Mouse (Mus musculus): ENCODE results near the gene Atp2b4.
"Not testable (repeated sequence)": the region's sequence is repeated elsewhere in the genome, so short reads cannot be mapped to it uniquely, and the experiment has no call there.

The Atp2b4 gene

DNA sequence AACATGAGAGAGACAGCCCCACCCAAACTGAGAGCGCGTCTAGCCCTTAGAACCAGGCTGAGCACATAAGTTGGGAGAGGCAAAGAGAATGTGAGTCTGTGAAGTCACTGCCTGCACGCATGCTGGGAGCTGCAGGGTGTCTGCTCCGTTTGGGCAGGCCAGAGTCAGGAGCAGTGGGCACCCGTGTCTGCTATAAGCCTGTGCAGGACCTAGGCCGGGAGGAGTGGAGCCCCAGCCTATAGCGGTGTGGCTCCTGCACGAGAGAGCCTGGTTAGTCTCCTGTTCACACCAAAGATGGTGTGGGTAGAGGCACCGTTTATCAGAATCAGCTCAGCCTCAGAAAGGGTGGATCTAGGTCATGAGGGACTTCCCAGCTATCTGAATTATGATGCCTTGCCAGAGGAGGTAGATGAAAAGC is 55.8 kb downstream of the Atp2b4 start:
- no peak for DNase-seq (ENCODE audit: low read depth, low spot score)

DNA sequence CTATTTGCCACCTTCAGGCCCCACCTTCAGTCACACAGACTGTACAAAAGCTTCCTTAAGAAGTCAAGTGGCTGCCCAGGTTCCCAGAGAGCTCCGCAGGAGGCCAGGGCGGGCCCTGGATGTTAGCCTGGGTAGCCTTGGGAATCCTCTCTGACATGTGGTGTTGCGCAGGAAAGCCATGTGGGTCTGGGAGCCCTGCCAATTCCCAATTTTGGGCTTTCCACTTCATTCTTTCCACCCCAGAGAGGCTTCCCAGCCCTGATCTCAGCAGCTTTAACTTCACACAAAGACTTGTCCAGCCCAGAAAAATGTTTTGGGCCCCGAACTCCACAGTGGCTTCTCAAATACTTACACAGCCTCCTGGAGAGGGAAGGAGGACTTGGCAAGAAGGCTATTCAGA is 56.2 kb downstream of the Atp2b4 start:
- no peak for DNase-seq (ENCODE audit: low read depth, low spot score)

DNA sequence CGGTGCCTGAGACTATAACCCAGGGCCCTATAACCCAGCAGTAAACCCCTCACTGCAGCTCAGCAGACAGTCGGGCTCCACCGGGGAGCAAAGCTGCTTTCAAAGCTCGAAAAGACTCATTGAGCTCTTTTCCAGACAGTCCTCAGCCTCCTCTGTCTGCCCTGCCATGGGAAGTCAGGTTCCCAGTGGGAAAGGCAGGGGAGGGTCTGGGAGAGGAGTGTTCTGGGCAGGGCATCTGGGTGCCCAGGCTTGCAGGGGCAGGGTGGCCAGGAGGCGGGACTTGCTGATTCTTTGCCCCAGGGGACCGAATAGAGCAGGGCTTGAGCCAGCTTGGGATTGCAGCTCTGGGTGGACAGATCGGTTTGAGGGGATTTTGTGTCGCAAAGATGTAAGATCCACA is 58.3 kb downstream of the Atp2b4 start:
- no peak for DNase-seq (ENCODE audit: low read depth, low spot score)

DNA sequence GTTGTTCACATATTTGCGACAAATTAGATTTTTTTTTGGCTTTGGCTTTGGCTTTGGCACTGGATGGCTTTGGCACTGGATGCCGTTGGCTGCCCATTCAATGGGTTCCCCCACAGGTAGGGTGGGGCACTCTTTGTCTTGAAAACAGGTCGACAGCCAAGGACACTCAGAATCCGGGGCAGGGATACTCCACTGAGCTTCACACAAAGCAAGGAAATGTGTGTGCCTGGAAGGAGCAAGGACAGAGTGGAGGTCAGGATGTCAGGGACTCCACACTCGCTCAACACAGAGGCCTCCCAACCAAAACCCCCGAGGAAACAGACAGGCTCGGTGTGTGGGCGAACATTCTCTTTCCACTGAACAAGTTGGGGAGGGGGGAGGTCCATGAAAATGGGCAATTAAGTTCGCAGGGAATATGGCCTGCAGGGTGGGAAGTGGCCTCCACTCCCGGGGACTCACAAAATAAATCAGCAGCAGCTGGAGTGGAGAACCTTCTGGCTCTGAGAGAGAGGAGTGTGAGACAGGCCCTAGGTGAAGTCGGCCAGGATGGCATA is 58.9 kb downstream of the Atp2b4 start:
- DNase-seq (ENCODE audit: low read depth, low spot score): no peak

DNA sequence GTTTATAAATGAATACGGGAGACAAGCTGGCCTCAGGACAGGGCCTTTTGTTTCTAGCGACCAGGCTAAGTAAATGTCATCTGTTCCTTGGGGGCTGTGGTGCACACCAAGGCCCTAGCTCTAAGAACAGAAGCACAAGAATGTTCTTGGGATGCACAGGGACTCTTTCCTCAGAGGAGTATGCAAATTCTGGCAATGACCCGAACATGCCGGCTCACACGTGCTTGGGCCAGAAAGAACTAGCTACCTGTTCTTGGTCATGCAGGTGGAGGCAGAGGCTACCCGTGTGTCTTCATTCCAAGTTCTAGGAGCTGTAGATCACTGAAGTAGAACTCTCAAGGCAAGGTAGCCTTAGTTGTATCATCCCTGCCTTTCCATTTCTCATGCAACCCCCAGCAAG is 59.7 kb downstream of the Atp2b4 start:
- no peak for DNase-seq (ENCODE audit: low read depth, low spot score)

DNA sequence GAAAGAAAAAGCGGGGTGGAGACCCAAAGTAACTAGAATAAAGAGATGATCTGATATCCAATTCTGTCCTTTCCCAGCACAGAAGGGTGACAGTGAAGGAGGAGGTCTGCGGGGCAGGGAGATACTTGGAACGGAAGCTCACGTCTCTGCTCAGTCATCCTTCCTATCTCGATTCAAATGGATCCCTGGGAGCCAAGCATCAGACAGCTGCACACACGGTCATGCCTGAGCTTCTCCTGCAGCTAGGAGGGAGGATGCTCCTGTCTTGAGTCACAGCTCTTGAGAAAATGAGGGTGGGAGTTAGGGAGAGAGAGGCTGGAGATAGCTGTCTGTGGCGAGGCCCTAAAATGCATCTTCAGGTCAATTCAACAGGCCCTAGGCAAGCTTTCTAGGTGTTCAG is 64.2 kb downstream of the Atp2b4 start:
- DNase-seq (ENCODE audit: low read depth, low spot score): no peak

DNA sequence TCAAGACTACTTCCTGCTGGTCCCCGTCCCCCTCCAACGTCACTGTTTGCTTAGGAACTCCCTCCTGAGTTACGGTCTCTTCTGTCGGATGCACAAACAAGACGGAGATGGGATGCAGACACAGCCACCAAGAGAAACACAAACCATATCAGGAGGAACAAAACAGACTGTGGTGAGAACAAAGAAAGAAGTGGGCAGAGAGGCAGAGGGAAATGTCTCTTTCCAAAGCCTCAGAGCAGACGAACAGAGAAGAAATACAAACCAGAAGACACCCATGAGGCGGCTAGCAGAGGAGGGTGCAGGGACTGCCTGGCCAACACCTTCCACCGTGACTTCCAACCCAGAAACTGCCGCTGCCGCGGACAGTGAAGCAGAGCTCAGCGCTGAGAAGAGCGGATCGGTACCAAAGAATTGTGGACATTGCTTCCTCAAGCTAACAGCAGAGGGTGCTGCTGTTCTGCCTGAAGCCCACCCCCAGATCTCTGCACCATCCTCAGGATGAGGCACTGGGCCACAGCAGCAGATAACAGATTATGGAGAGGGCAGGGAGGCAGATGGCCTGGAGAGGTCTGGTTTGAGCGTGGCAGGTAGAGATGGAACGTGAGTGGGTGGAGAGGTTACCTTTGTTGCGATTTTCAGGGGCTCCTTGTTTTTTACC is 64.7 kb downstream of the Atp2b4 start:
- peak; percentile 66 for DNase-seq (ENCODE audit: low read depth, low spot score)

DNA sequence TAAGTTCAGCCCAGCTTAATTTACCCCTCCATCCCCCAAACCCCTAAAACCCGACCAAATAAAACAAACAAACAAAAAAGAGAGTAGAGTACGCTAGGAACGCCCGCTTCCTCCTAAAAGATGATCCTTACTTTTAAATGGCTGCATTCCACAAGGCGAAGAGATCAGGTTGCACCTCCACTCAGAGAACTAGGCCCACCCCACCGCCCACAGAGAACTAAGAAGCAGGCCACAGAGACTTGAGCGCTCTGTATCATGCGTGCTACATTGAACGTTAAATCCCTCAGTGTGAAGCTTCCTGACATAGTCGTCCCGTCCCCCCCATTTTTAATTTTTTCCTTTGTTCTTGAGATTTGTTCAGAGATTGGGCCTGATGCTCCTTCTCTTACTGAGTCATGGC is 68.0 kb downstream of the Atp2b4 start:
- no peak for DNase-seq (ENCODE audit: low read depth, low spot score)

DNA sequence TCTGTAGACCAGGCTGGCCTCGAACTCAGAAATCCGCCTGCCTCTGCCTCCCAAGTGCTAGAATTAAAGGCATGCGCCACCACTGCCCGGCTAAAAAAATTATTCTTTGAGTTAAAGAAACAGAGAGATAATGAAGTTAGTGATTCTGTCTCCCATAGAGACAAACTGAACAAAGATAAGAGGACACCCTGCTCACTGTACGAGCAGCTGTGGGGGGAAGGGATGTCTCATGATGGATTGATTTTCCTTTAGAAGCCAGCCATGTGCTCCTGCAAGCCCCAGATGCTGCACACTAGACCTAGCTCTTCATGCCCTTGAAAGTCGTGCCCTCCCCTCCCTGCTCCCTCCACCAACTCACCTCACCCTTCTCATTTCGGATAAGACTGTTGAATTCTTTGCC is 72.5 kb downstream of the Atp2b4 start:
- DNase-seq (ENCODE audit: low read depth, low spot score): no peak

DNA sequence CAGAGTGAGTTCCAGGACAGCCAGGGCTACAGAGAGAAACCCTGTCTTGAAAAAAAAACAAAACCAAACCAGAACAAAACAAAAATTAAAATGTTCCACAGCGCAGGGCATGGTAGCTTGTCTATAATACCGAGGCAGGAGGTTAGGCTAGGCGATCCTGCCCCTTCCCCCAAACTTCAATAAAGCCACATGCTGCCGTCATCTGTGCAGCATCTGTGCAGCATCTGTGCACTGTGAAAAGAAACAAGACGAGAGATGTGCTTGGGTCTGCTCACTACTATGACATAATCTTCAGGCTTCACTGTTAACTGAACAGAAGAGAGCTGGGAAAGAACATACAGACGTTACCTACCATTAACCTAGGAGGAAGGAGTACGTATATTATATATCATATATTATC is 80.5 kb downstream of the Atp2b4 start:
- no peak for DNase-seq (ENCODE audit: low read depth, low spot score)

DNA sequence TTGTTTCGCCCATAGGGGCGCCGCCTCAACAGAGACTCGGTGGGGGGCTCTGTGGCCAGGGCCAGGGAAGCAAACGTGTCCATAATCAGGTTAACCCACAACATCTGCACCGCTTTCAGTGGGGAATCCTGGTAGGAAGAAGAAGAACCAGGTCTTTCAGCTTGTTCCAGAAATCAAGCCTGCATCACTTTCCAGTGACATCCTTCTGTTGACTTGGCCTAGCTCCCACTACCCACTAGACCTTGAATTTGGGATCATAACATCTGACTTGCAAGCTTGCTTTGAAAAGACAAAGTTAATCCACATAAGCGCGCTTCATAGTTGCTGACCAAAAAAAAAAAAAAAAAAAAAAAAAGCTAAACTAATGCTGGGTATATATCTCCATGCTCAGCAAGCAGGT is 82.1 kb downstream of the Atp2b4 start:
- DNase-seq (ENCODE audit: low read depth, low spot score): no peak

DNA sequence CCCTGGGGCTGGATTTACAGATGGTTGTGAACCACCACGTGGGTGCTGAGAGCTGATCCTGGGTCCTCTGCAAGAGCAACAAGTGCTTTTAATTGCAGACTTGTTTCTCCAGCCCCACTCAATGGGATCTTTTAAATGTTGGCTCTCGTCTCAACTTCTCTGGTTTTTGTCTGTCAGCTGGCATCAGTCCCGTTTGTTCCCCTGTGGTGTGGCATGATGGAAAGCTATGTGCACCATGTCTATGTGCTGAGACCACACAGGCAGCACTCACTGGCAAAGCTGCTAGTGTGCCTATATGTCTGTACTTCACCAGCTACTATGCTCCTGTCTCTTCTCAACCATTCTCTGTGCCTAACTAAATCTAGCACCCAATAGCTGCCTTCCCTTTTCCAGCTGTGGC is 82.5 kb downstream of the Atp2b4 start:
- DNase-seq (ENCODE audit: low read depth, low spot score): no peak

DNA sequence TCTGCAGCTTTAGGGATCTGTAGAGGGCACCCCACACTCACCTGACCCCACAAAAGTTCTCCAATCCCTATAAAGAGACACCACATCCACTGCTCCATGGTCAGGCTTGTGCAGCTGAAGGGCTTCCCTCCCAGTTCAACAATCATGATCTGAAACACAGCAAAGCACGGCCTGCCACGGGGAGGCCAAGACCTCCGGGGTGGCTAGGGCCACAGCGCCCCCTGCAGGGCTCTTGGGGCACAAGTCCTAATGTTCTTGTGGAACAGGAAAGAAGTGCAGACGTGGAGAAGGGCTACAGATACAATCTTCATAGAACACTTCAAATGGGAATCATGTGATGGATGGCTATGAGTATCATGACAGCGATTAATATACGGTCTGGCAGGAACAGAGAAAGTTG is 84.4 kb downstream of the Atp2b4 start:
- DNase-seq (ENCODE audit: low read depth, low spot score): no peak

DNA sequence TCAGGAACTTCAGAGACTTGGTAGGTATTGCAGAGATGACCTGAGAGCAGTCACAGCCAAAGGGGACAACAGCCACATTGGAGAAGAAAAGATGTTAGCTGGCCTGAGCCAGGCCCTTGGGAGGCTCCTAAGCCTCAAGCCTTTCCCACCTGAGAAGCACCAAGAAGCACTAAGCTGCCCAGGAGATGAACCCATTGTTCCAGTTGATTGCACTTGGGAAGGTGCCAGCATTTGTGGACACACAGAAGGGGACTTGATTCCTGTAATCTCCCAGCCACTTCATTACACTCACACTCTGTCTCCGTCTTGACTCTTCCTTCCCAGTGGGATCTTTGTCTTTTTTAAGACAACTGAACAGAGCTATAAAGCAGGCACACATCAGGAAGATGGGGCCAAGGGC is 85.7 kb downstream of the Atp2b4 start:
- DNase-seq (ENCODE audit: low read depth, low spot score): no peak

DNA sequence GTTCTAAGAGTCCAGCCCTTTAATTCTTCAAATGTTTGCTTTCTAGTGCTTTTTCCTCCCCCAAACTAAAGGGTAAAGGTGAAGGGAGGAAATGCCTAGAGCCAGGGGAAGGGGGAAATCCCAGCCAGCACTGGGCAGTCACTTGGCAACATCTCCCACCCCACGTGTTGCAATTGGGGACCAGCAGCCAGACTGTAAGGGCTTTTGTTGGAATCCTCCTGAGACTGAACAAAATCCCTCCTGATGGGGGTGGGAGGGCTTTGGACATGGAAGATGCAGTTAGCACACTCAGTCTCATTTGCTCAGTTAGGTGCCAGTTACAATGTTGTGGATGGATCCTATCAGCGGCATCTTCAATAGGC is 87.9 kb downstream of the Atp2b4 start:
- DNase-seq (ENCODE audit: low read depth, low spot score): no peak

DNA sequence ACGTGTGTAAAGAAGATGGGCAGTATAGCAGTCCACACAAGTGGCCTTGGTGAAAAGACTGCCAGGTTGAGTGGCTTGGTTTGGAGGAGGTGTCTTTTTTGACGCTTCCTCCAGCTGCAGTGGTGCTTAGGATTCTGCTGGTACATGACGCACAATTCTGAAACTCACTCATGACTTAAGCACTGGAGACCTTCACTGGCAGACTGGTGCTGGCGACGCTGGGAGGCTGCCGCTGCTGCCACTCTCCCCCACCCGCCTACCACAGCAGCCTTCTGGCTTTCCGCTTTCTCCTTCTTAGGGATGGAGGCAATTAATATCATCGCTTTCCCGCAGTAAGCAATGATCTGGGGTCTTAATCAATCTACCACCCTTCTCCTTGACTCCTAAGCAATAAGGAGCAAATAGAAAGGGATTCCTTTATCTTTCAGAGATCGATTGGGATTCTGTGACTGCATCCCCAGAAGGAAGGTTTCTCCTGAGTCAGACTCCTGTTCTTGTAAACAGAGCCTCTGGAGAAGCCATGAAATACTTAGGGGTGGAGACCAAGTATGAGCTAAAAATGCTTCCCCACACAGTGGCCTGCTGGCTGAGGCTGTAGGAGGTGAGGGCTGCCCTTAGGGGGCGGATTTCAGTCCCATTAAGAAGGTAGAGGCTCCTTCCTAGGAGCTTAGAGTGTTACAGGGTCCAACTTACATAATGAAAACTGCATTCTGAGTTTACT is 88.4 kb downstream of the Atp2b4 start:
- no peak for DNase-seq (ENCODE audit: low read depth, low spot score)

DNA sequence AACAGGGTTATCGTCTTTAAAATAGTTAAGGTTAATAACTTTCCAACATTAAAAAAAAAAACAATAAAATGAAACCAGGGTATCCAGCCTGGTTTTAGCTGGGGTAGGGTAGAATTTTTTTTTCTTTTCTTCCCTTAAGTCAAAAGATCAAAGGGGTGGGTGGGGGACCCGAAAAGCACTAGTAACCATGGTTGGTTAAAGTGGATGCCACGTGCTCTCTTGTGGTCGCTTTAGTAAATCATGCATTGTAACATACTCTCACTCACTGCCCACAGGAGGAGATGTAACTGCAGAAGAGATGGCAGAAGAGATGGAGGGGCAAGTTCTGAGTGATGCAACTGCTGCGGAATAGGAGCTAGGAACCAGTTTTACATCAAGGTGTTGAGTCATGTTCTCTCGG is 89.5 kb downstream of the Atp2b4 start:
- DNase-seq (ENCODE audit: low read depth, low spot score): no peak

DNA sequence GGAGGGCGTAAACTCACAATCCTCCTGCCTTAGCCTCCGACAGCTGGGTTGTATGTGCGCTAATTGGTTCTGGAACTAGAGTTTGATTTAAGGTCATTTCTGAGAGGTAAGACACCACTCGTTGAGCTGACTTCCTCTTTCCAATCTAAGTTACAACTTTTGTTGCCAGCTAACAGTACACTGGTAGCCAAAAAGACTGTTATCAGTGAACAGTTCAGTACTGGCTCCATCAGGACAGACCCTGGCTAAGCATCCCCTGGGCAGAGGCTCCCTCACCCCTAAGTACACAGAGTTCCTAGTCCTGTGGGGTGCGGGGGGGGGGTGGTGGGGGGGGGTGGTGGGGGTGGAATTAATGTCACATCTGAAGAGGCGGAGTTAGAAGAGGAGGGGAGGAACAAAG is 89.9 kb downstream of the Atp2b4 start:
- no peak for DNase-seq (ENCODE audit: low read depth, low spot score)

DNA sequence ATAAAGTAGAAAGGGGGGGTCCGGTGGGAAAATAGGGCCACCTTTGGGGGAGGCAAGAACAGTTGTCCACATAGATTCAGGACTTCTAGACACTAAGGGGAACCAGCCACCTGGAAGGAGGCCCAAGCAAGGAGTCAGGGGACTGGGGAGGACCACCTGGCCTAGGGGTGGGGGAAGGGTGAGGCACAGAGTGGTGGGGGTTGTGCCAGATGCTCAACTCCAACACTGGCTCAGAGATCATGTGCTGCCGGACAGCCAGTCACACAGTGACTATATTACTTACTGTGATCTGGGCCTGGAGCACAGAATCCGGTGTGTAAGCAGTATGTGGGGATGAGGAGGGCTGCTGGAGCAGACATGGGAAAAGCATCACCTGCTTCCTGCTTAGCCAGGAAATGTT is 91.5 kb downstream of the Atp2b4 start:
- DNase-seq (ENCODE audit: low read depth, low spot score): no peak

DNA sequence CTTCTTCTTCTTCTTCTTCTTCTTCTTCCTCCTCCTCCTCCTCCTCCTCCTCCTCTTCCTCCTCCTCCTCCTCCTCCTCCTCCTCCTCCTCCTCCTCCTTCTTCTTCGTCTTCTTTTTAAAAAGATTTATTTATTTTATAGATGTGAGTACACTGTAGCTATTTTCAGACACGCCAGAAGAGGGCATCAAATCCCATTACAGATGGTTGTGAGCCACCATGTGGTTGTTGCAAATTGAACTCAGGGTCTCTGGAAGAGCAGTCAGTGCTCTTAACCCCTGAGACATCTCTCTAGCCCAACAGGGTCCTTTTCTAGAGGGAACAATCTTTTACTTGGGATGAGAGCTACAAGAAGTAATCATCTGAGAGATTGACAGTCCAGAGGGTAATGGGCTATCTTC is 99.0 kb downstream of the Atp2b4 start:
- DNase-seq (ENCODE audit: low read depth, low spot score): not testable (repeated sequence)

DNA sequence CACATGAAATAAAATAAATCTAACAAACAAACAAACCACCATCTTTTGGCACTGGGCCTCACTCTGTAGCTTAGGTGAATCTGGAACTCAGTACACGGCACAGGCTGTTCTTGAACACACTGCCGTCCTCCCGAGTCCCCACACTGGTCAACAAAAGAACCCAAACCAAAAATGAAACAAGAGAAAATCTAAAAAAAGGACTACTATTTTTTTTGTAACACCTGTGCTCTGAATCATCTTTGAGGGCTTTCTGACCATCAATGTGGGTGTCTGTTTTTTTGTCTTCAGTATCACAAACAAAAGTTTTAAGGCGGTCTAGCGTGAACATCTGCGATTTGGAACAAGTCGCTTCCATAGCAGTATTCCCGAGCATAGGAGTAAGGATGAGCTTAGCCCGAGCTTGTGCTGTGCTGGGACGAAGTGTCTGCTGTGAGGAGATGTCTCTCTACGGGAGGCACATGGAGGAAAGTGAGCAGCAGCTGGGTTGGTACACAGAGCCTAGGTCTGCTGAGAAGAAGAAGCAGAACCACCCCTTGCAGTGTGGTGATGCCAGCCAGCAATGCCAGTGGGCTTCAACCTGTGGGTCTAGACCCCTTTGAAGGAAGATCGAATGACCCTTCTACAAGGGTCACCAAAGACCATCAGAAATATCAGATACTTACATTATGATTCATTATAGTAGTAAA is 102.8 kb downstream of the Atp2b4 start:
- no peak for DNase-seq (ENCODE audit: low read depth, low spot score)

DNA sequence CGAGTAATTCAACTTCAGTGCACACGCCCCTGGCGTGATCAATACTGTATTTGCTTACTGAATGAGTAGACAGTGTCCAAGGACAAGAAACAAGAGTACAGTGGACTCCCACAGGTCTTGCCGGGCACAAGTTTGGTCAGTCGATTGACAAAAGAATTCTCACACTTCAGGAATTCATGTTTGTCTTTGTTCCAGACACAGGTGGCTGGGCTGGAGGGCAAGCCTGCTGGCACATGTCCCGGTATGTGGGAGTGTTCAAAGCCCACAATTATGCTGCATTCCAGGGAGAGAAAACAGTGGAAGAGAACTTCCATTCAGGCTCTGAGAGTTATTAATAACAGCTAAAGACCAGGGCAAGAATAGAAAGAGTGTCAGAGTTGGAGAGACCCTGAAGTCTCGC is 104.9 kb downstream of the Atp2b4 start:
- peak; percentile 17 for DNase-seq (ENCODE audit: low read depth, low spot score)

DNA sequence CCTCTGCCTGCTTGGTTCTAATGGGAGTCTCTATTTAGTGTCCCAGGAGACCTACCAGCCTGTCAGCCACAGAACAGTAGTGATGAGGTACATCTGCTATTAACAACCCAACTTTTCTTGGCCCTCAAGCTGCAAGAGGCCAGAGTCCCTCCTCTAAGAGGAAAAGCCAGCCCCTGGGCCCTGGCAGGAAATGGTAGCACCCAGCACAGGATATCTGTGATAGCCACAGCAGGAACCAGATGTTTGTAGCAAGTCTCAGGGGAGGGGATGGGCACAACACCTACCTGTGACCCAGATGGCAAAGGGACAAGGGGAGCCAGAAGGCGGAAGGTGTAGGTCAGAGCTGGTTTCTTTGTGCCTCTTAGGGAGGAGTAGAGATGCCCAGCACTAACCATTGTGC is 106.0 kb downstream of the Atp2b4 start:
- no peak for DNase-seq (ENCODE audit: low read depth, low spot score)

Data from embryo, embryonic 11.5 days (tissue).